Mouse (Mus musculus): ENCODE results near the gene Sez6. TPM values are rescaled to one million over a fixed set of nuclear protein-coding genes. Genes with fewer than 3 reads are reported as not detected.
A peak's percentile ranks its signal among the peaks of the same experiment; 100 is the strongest.

The Sez6 gene
- polyA plus RNA-seq, 1 experiment: 0.41 TPM

GRCm38 (mm10) chr11:77942230-77942629 is 11.6 kb downstream of the Sez6 start:
- WGBS: 51% methylated on average over 5 of the region's 5 CpGs
- H3K4me3 ChIP-seq (ENCODE audit: low read depth, low read length): no peak overlapping the region
- H3K36me3 ChIP-seq (ENCODE audit: control insufficient read depth, insufficient read depth, low read length): no peaks in the 10 kb centered on the region
- H3K4me1 ChIP-seq (ENCODE audit: control insufficient read depth, insufficient read depth, insufficient read length, low read length): no peaks in the 10 kb centered on the region
- no peak overlapping the region for H3K27ac ChIP-seq (ENCODE audit: insufficient read depth, low read depth, low read length)
- TF ChIP-seq POLR2A (IDR thresholded peaks at IDR 0.05; ENCODE audit: low read depth, low read length) (no peak), CTCF (IDR thresholded peaks at IDR 0.05; ENCODE audit: extremely low read depth, insufficient read length, insufficient replicate concordance, low read depth, low read length) (no peak)
- H3K27me3 ChIP-seq (ENCODE audit: control insufficient read depth, insufficient read depth, low read length): no peaks in the 10 kb centered on the region

GRCm38 (mm10) chr11:77947860-77948259 is 17.3 kb downstream of the Sez6 start:
- no peaks in the 10 kb centered on the region for H3K36me3 ChIP-seq (ENCODE audit: control insufficient read depth, insufficient read depth, low read length)
- H3K4me3 ChIP-seq (ENCODE audit: low read depth, low read length): no peak overlapping the region
- H3K27me3 ChIP-seq (ENCODE audit: control insufficient read depth, insufficient read depth, low read length): peaks cover 4% of the 10 kb centered on the region; the same call in 1 of the 2 replicates
- TF ChIP-seq POLR2A (IDR thresholded peaks at IDR 0.05; ENCODE audit: low read depth, low read length) (no peak), CTCF (IDR thresholded peaks at IDR 0.05; ENCODE audit: extremely low read depth, insufficient read length, insufficient replicate concordance, low read depth, low read length) (no peak)
- 19% methylated on average over 9 of the region's 9 CpGs for WGBS
- no peaks in the 10 kb centered on the region for H3K4me1 ChIP-seq (ENCODE audit: control insufficient read depth, insufficient read depth, insufficient read length, low read length)
- H3K27ac ChIP-seq (ENCODE audit: insufficient read depth, low read depth, low read length): no peak overlapping the region

DNA sequence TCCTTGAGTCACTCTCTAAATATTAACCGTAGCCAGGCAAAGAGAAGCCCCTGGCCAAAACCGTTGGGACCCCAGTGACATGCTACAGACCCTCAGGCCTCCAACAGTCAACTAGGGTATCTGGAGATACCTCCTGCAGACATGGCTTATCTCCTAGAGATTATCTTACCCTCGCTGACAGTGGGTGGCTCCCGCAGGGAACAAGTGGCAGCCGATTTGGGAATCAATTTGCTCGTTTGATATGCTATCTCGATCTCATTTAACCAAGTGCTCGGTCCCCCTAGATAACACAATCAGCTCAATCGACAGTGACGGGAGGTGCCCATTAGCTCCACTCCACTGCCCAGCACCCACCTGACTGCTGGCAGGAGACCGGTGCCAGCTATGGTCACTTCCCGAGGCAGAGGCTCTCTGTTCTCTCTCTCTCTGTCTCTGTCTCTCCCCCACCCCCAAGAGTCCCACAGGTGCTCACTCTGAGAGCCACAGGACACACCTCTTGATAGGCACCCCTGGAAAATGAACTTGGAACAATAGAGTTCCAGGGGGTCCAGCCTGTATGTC is 19.6 kb downstream of the Sez6 start:
- H3K4me1 ChIP-seq (ENCODE audit: control insufficient read depth, insufficient read depth, insufficient read length, low read length): no peaks in the 10 kb centered on the region
- H3K4me3 ChIP-seq (ENCODE audit: low read depth, low read length): no peak overlapping the region
- no peaks in the 10 kb centered on the region for H3K36me3 ChIP-seq (ENCODE audit: control insufficient read depth, insufficient read depth, low read length)
- peaks cover 4% of the 10 kb centered on the region; the same call in 1 of the 2 replicates for H3K27me3 ChIP-seq (ENCODE audit: control insufficient read depth, insufficient read depth, low read length)
- TF ChIP-seq POLR2A (IDR thresholded peaks at IDR 0.05; ENCODE audit: low read depth, low read length): no peak
- no peak for TF ChIP-seq CTCF (IDR thresholded peaks at IDR 0.05; ENCODE audit: extremely low read depth, insufficient read length, insufficient replicate concordance, low read depth, low read length)
- WGBS: 18% methylated on average over 12 of the region's 12 CpGs
- H3K27ac ChIP-seq (ENCODE audit: insufficient read depth, low read depth, low read length): no peak overlapping the region

DNA sequence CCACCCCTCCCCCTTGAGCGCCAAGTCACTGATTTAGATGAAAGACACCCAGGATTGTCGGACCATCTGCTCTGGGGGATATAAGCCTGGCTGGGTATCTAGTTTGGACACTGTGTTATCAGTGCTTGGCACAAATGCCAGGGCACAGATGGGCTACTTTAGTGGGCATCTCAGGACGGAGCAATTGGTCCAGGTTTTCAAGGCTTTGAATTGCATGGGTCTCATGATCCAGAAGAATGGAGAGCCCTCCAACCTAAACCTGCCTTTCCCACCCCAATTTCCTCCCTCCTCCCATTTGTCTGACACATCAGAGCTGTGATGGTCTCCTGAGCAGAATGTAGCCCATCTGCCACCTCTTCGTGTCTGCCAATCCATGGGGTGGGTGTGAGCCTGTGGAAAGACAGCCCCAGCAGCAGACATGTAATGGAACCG is 20.2 kb downstream of the Sez6 start:
- H3K27ac ChIP-seq (ENCODE audit: insufficient read depth, low read depth, low read length): no peak overlapping the region
- peaks cover 4% of the 10 kb centered on the region; the same call in 1 of the 2 replicates for H3K27me3 ChIP-seq (ENCODE audit: control insufficient read depth, insufficient read depth, low read length)
- H3K36me3 ChIP-seq (ENCODE audit: control insufficient read depth, insufficient read depth, low read length): no peaks in the 10 kb centered on the region
- no peak overlapping the region for H3K4me3 ChIP-seq (ENCODE audit: low read depth, low read length)
- 55% methylated on average over 5 of the region's 5 CpGs for WGBS
- TF ChIP-seq CTCF (IDR thresholded peaks at IDR 0.05; ENCODE audit: extremely low read depth, insufficient read length, insufficient replicate concordance, low read depth, low read length): no peak
- no peak for TF ChIP-seq POLR2A (IDR thresholded peaks at IDR 0.05; ENCODE audit: low read depth, low read length)
- no peaks in the 10 kb centered on the region for H3K4me1 ChIP-seq (ENCODE audit: control insufficient read depth, insufficient read depth, insufficient read length, low read length)

DNA sequence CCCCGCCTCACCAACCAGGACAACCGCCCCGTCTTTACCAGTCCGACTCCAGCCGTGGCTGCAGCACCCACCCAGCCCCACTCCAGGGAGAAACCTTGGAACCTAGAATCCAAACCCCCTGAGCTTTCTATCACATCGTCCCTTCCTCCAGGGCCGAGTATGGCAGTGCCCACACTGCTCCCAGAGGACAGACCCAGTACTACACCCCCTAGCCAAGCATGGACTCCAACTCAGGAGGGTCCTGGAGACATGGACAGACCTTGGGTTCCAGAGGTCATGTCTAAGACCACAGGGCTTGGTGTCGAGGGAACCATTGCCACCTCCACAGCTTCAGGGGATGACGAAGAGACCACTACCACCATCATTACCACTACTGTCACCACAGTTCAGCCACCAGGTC is 23.1 kb downstream of the Sez6 start:
- Histone ChIP-seq H3K36me3 (ENCODE audit: control insufficient read depth, insufficient read depth, low read length) (no peaks in the 10 kb centered on the region), H3K4me3 (ENCODE audit: low read depth, low read length) (no peak overlapping the region), H3K27ac (ENCODE audit: insufficient read depth, low read depth, low read length) (no peak overlapping the region), H3K4me1 (ENCODE audit: control insufficient read depth, insufficient read depth, insufficient read length, low read length) (no peaks in the 10 kb centered on the region), H3K27me3 (ENCODE audit: control insufficient read depth, insufficient read depth, low read length) (no peaks in the 10 kb centered on the region)
- WGBS: 28% methylated on average over 9 of the region's 9 CpGs
- no peak for TF ChIP-seq POLR2A (IDR thresholded peaks at IDR 0.05; ENCODE audit: low read depth, low read length)
- peak; percentile 47; the same call in 1 of the 2 replicates for TF ChIP-seq CTCF (IDR thresholded peaks at IDR 0.05; ENCODE audit: extremely low read depth, insufficient read length, insufficient replicate concordance, low read depth, low read length)

GRCm38 (mm10) chr11:77956428-77956827 is 25.8 kb downstream of the Sez6 start:
- H3K4me1 ChIP-seq (ENCODE audit: control insufficient read depth, insufficient read depth, insufficient read length, low read length): no peaks in the 10 kb centered on the region
- no peak overlapping the region for H3K4me3 ChIP-seq (ENCODE audit: low read depth, low read length)
- H3K27me3 ChIP-seq (ENCODE audit: control insufficient read depth, insufficient read depth, low read length): peaks cover 4% of the 10 kb centered on the region
- WGBS: 59% methylated on average over 3 of the region's 3 CpGs
- H3K36me3 ChIP-seq (ENCODE audit: control insufficient read depth, insufficient read depth, low read length): no peaks in the 10 kb centered on the region
- TF ChIP-seq POLR2A (IDR thresholded peaks at IDR 0.05; ENCODE audit: low read depth, low read length) (no peak), CTCF (IDR thresholded peaks at IDR 0.05; ENCODE audit: extremely low read depth, insufficient read length, insufficient replicate concordance, low read depth, low read length) (no peak)
- H3K27ac ChIP-seq (ENCODE audit: insufficient read depth, low read depth, low read length): no peak overlapping the region

DNA sequence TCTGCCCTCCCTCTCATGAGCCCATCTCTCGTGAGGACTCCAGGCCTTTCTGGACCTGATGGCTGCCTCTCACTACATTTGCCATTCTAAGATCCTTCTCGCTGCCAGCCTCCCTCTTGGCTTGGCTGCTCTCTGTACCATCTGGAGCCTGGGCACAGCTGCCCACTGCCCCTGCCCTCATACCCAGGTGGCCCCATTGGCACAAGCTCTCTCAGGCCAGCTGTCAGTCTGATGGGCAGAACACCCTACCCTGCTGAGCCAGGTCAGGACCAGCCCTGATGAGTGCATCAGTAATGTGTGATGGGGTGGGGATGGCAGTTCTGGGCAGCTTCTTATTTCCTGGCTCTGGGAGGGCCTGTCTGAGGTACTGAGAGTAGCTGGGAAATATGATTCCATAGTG is 27.7 kb downstream of the Sez6 start:
- WGBS: 94% methylated on average over 2 of the region's 2 CpGs
- H3K36me3 ChIP-seq (ENCODE audit: control insufficient read depth, insufficient read depth, low read length): no peaks in the 10 kb centered on the region
- H3K4me3 ChIP-seq (ENCODE audit: low read depth, low read length): no peak overlapping the region
- no peak for TF ChIP-seq POLR2A (IDR thresholded peaks at IDR 0.05; ENCODE audit: low read depth, low read length)
- TF ChIP-seq CTCF (IDR thresholded peaks at IDR 0.05; ENCODE audit: extremely low read depth, insufficient read length, insufficient replicate concordance, low read depth, low read length): no peak
- no peak overlapping the region for H3K27ac ChIP-seq (ENCODE audit: insufficient read depth, low read depth, low read length)
- H3K27me3 ChIP-seq (ENCODE audit: control insufficient read depth, insufficient read depth, low read length): peaks cover 4% of the 10 kb centered on the region
- no peaks in the 10 kb centered on the region for H3K4me1 ChIP-seq (ENCODE audit: control insufficient read depth, insufficient read depth, insufficient read length, low read length)

All from small intestine, adult 2 months (tissue).